Mouse (Mus musculus) intestine, embryonic 14.5 days (tissue): Measurements from ENCODE around the gene Rdx. TPM values are rescaled to one million over a fixed set of nuclear protein-coding genes. Genes with fewer than 3 reads are reported as not detected.

Experiments used
- microRNA-seq: library from miRNA; unstranded; fragments of <30 nt; microRNA quantifications from one replicate; pipeline ENCODE4, GENCODE M21; 2016
- polyA plus RNA-seq: library from polyadenylated mRNA; unstranded; fragments of >200 nt; fragmentation: Nextera tagmentation; extraction: Ambion mirVana; gene quantifications from 2 replicates; pipeline ENCODE4 v1.2.1, GENCODE M21; 2014

Rdx gene
- polyA plus RNA-seq, 1 experiment from 2014 or later = 98.6 TPM

Small RNA genes within 50 kb of the gene (microRNA-seq; reads per million reads assigned to microRNA genes)
- gene Gm27686 (not detected), gene Mir6244 (not detected)

Other genes starting within 250 kb of the Rdx start
- gene Fdx1, start 83.6 kb upstream of the Rdx start, polyA plus RNA-seq = 66.9 and 67.4 TPM in 2 replicates
- 4.0 and 4.2 TPM in 2 replicates for gene Zc3h12c, start 121.4 kb downstream of the Rdx start, polyA plus RNA-seq